Mouse (Mus musculus): ENCODE measurements around the gene Phlpp1. TPM values are rescaled to one million over a fixed set of nuclear protein-coding genes. Genes with fewer than 3 reads are reported as not detected.

The Phlpp1 gene
- polyA plus RNA-seq, 1 experiment = not detected

GRCm38 (mm10) chr1:106173621-106174156 lies 2.1 kb downstream of the Phlpp1 start:
- 78% methylated on average over 9 of the region's 9 CpGs for WGBS
- H3K27ac ChIP-seq (ENCODE audit: insufficient read depth, low read depth, low read length) = no peak overlapping the region

GRCm38 (mm10) chr1:106174598-106174997 lies 3.0 kb downstream of the Phlpp1 start:
- TF ChIP-seq CTCF (IDR thresholded peaks at IDR 0.05; ENCODE audit: insufficient read depth, low read depth, low read length) (no peak), POLR2A (IDR thresholded peaks at IDR 0.05; ENCODE audit: insufficient read depth, low read depth, low read length) (no peak)
- Histone ChIP-seq H3K27ac (ENCODE audit: insufficient read depth, low read depth, low read length) (no peak overlapping the region), H3K4me3 (ENCODE audit: insufficient read depth, low read depth, low read length) (no peak overlapping the region), H3K4me1 (ENCODE audit: control insufficient read depth, insufficient read depth, low read length) (peaks cover 11% of the 10 kb centered on the region)

More at GRCm38 (mm10) chr1:106173621-106174156, 2.1 kb downstream of the Phlpp1 start:
- peaks cover 11% of the 10 kb centered on the region for H3K4me1 ChIP-seq (ENCODE audit: control insufficient read depth, insufficient read depth, low read length)
- TF ChIP-seq CTCF (IDR thresholded peaks at IDR 0.05; ENCODE audit: insufficient read depth, low read depth, low read length) (no peak), POLR2A (IDR thresholded peaks at IDR 0.05; ENCODE audit: insufficient read depth, low read depth, low read length) (no peak)
- peak overlapping the region; percentile 89 for H3K4me3 ChIP-seq (ENCODE audit: insufficient read depth, low read depth, low read length)

DNA sequence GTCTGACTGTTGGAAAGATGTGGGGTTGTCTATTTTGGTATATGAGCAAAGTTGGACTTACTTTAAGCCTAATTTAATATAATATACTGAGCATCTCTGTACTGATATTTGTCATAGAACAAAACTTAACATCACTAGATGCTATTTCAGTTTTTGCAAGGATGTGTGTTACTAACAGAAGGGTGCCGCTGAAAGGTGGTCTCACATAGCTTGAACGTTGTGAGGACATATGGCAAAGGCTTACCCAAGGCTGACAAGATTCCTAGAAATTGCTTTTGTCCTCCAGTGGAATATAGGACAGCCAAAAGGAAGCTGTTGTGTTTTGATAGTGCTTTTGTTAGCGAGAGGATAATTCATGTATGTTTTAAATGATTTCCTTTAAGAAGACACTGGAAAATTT lies 3.8 kb downstream of the Phlpp1 start:
- no peak for TF ChIP-seq POLR2A (IDR thresholded peaks at IDR 0.05; ENCODE audit: insufficient read depth, low read depth, low read length)
- peaks cover 11% of the 10 kb centered on the region for H3K4me1 ChIP-seq (ENCODE audit: control insufficient read depth, insufficient read depth, low read length)
- no peak overlapping the region for H3K4me3 ChIP-seq (ENCODE audit: insufficient read depth, low read depth, low read length)
- no peak overlapping the region for H3K27ac ChIP-seq (ENCODE audit: insufficient read depth, low read depth, low read length)
- WGBS = 70% methylated on average over 3 of the region's 3 CpGs

- 84% methylated on average over 1 of the region's 1 CpGs for WGBS
- Histone ChIP-seq H3K27ac (ENCODE audit: insufficient read depth, low read depth, low read length) (no peak overlapping the region), H3K4me3 (ENCODE audit: insufficient read depth, low read depth, low read length) (no peak overlapping the region), H3K4me1 (ENCODE audit: control insufficient read depth, insufficient read depth, low read length) (peaks cover 11% of the 10 kb centered on the region)
- TF ChIP-seq CTCF (IDR thresholded peaks at IDR 0.05; ENCODE audit: insufficient read depth, low read depth, low read length) (no peak), POLR2A (IDR thresholded peaks at IDR 0.05; ENCODE audit: insufficient read depth, low read depth, low read length) (no peak)
Measured at GRCm38 (mm10) chr1:106176791-106177190, 5.2 kb downstream of the Phlpp1 start.

- H3K4me1 ChIP-seq (ENCODE audit: control insufficient read depth, insufficient read depth, low read length) = peaks cover 2% of the 10 kb centered on the region; the same call in 1 of the 2 replicates
- H3K27ac ChIP-seq (ENCODE audit: insufficient read depth, low read depth, low read length) = no peak overlapping the region
- H3K4me3 ChIP-seq (ENCODE audit: insufficient read depth, low read depth, low read length) = no peak overlapping the region
- TF ChIP-seq CTCF (IDR thresholded peaks at IDR 0.05; ENCODE audit: insufficient read depth, low read depth, low read length) (no peak), POLR2A (IDR thresholded peaks at IDR 0.05; ENCODE audit: insufficient read depth, low read depth, low read length) (no peak)
- 89% methylated on average over 8 of the region's 8 CpGs for WGBS
Measured at GRCm38 (mm10) chr1:106177868-106178790, 6.6 kb downstream of the Phlpp1 start.

GRCm38 (mm10) chr1:106183701-106184100 lies 12.1 kb downstream of the Phlpp1 start:
- H3K27ac ChIP-seq (ENCODE audit: insufficient read depth, low read depth, low read length) = no peak overlapping the region
- 92% methylated on average over 2 of the region's 2 CpGs for WGBS
- TF ChIP-seq POLR2A (IDR thresholded peaks at IDR 0.05; ENCODE audit: insufficient read depth, low read depth, low read length) (no peak), CTCF (IDR thresholded peaks at IDR 0.05; ENCODE audit: insufficient read depth, low read depth, low read length) (no peak)
- no peak overlapping the region for H3K4me3 ChIP-seq (ENCODE audit: insufficient read depth, low read depth, low read length)
- no peaks in the 10 kb centered on the region for H3K4me1 ChIP-seq (ENCODE audit: control insufficient read depth, insufficient read depth, low read length)

DNA sequence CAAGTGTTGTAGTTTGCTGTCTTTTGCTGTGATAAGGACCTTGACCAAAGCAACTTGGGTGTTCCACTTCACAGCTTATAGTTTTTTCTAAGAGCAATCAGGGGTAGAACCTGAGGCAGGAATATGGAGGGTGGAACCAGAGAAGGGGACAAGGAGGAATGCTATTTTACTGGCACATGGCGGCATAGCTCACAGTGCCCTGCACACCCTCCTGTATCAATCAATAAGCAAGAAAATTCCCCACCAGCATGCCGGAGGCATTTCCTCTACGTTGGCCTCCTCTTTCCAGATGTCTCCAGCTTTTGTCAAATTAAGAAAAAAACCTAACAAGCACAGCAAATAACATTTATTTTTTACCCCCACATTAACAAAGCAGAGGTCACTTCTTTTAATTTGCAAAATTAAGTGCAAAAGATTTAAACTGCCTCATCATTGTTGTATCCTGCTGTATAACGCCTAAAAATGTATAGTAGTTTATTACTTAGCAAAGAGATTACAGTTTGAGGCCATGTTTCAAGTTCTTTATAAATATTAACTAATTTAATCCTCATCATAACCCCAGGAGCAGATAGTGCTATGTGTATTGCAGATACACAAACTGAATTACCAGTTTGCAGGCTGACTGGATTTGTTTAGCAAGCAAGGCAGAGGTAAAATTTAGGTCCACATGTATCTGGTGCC lies 13.4 kb downstream of the Phlpp1 start:
- TF ChIP-seq CTCF (IDR thresholded peaks at IDR 0.05; ENCODE audit: insufficient read depth, low read depth, low read length) = no peak
- TF ChIP-seq POLR2A (IDR thresholded peaks at IDR 0.05; ENCODE audit: insufficient read depth, low read depth, low read length) = no peak
- no peaks in the 10 kb centered on the region for H3K4me1 ChIP-seq (ENCODE audit: control insufficient read depth, insufficient read depth, low read length)
- H3K27ac ChIP-seq (ENCODE audit: insufficient read depth, low read depth, low read length) = no peak overlapping the region
- no peak overlapping the region for H3K4me3 ChIP-seq (ENCODE audit: insufficient read depth, low read depth, low read length)
- 90% methylated on average over 4 of the region's 4 CpGs for WGBS

- H3K4me1 ChIP-seq (ENCODE audit: control insufficient read depth, insufficient read depth, low read length) = no peaks in the 10 kb centered on the region
- H3K27ac ChIP-seq (ENCODE audit: insufficient read depth, low read depth, low read length) = 0 out of 2 replicates have a peak overlapping the region, but pooled peaks have one; percentile 1
- WGBS = 24% methylated on average over 2 of the region's 2 CpGs
- no peak overlapping the region for H3K4me3 ChIP-seq (ENCODE audit: insufficient read depth, low read depth, low read length)
- no peak for TF ChIP-seq POLR2A (IDR thresholded peaks at IDR 0.05; ENCODE audit: insufficient read depth, low read depth, low read length)
- TF ChIP-seq CTCF (IDR thresholded peaks at IDR 0.05; ENCODE audit: insufficient read depth, low read depth, low read length) = no peak
Measured at GRCm38 (mm10) chr1:106185461-106185924, 13.9 kb downstream of the Phlpp1 start.

DNA sequence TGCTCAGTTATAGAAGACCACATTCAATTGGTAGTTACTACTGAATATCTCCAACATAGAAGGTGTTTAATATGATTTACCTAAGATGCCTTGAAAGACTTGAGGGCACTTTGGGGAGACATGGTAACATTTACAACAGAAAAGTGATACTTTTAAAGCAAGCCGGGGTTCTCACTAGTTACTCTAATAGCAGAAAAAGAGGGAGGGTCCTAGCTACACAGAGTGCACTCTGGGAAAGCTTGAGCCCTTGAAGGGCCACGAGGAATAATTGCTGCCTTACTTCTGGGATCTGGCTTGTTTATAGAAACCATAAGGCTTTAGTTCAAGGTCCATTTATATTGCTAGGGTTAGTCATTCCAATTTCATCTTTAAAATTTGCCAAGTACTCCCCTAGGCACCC lies 14.5 kb downstream of the Phlpp1 start:
- Histone ChIP-seq H3K4me3 (ENCODE audit: insufficient read depth, low read depth, low read length) (no peak overlapping the region), H3K4me1 (ENCODE audit: control insufficient read depth, insufficient read depth, low read length) (no peaks in the 10 kb centered on the region), H3K27ac (ENCODE audit: insufficient read depth, low read depth, low read length) (no peak overlapping the region)
- 45% methylated on average over 2 of the region's 2 CpGs for whole genome bisulfite sequencing
- TF ChIP-seq CTCF (IDR thresholded peaks at IDR 0.05; ENCODE audit: insufficient read depth, low read depth, low read length) = no peak
- TF ChIP-seq POLR2A (IDR thresholded peaks at IDR 0.05; ENCODE audit: insufficient read depth, low read depth, low read length) = no peak
